Mouse (Mus musculus) E14TG2a.4 (cell line): ENCODE data around the gene Nol4l.

Source experiments
- CTCF ChIP-seq: conservative IDR thresholded peaks from 2 replicates; pipeline ENCODE4 v1.5.1; 2014; ENCODE audit warnings: low read length
- POU5F1 ChIP-seq: IDR thresholded peaks from 2 replicates; pipeline ENCODE4 v1.6.1; 2014; ENCODE audit warnings: low read length, borderline replicate concordance

DNA sequence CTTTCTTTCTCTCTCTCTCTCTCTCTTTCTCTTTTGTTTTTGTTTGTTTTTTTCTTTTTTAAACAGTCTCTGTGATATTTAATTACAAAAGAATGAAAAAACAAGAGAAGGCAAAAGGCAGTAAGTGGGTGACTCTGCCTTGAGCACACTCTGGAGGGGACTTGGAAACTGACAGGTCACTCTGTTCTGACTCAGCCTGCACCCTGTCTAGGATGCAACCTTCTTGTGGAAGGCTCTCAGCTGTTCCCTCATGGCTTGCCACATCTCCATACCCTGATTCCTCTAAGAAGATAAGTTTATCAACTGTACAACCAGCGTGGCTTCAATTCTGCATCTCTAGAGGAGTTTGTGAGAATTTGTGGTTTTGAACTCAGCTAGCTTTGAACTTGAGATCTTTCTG, 62.4 kb downstream of the Nol4l start:
- TF ChIP-seq CTCF (no peak), POU5F1 (no peak)
